Mouse (Mus musculus): ENCODE results near the gene Pgm3. TPM values are rescaled to one million over a fixed set of nuclear protein-coding genes. Genes with fewer than 3 reads are reported as not detected.

The Pgm3 gene
- total RNA-seq, 4 experiments from 2014 or later = 16.4 to 19.5 (median 18.6) TPM

- no peak for DNase-seq (ENCODE audit: low spot score in 2 of 2)
These were observed 2.2 kb downstream of the Pgm3 start for GRCm38 (mm10) chr9:86569314-86569910.

GRCm38 (mm10) chr9:86560543-86560942, 11.1 kb downstream of the Pgm3 start:
- DNase-seq (ENCODE audit: low spot score in 2 of 2) = no peak

- DNase-seq (ENCODE audit: low spot score in 2 of 2) = no peak
These were observed 17.0 kb downstream of the Pgm3 start for GRCm38 (mm10) chr9:86554641-86555040.

GRCm38 (mm10) chr9:86553886-86554285, 17.8 kb downstream of the Pgm3 start:
- no peak for DNase-seq (ENCODE audit: low spot score in 2 of 2)

GRCm38 (mm10) chr9:86550717-86551116, 20.9 kb downstream of the Pgm3 start:
- DNase-seq (ENCODE audit: low spot score in 2 of 2) = no peak

GRCm38 (mm10) chr9:86549637-86550162, 21.9 kb downstream of the Pgm3 start:
- DNase-seq (ENCODE audit: low spot score in 2 of 2) = no peak

- no peak for DNase-seq (ENCODE audit: low spot score in 2 of 2)
These were observed 27.1 kb downstream of the Pgm3 start for GRCm38 (mm10) chr9:86544559-86544958.

- no peak for DNase-seq (ENCODE audit: low spot score in 2 of 2)
These were observed 28.2 kb downstream of the Pgm3 start for GRCm38 (mm10) chr9:86543451-86543850.

GRCm38 (mm10) chr9:86534071-86534470, 37.6 kb downstream of the Pgm3 start:
- DNase-seq (ENCODE audit: low spot score in 2 of 2) = no peak

- no peak for DNase-seq (ENCODE audit: low spot score in 2 of 2)
These were observed 46.0 kb downstream of the Pgm3 start for GRCm38 (mm10) chr9:86525600-86525999.

- no peak for DNase-seq (ENCODE audit: low spot score in 2 of 2)
These were observed 49.3 kb downstream of the Pgm3 start for GRCm38 (mm10) chr9:86522335-86522734.

- DNase-seq (ENCODE audit: low spot score in 2 of 2) = no peak
These were observed 56.8 kb downstream of the Pgm3 start for GRCm38 (mm10) chr9:86514798-86515197.

- DNase-seq (ENCODE audit: low spot score in 2 of 2) = no peak
These were observed 57.3 kb downstream of the Pgm3 start for GRCm38 (mm10) chr9:86514390-86514789.

- no peak for DNase-seq (ENCODE audit: low spot score in 2 of 2)
These were observed 57.9 kb downstream of the Pgm3 start for GRCm38 (mm10) chr9:86513733-86514132.

GRCm38 (mm10) chr9:86507437-86507836, 64.2 kb downstream of the Pgm3 start:
- no peak for DNase-seq (ENCODE audit: low spot score in 2 of 2)

Other genes with a start within 250 kb of the Pgm3 start
- gene Ube2cbp, start 106.9 kb downstream of the Pgm3 start, total RNA-seq (2022) = 1 to 10 TPM; 4.2 to 5.3 (median 4.9) TPM
- gene Dop1a, start 104.7 kb downstream of the Pgm3 start, total RNA-seq (2022) = 10 to 100 TPM; 54.9 to 68.2 (median 63.7) TPM
- 10 to 100 TPM; 29.2 to 34.4 (median 30.7) TPM for gene Rwdd2a, start 149 bp upstream of the Pgm3 start, total RNA-seq (2022)
- 10 to 100 TPM; 65.8 to 71.6 (median 68.2) TPM for gene Me1, start 124.1 kb upstream of the Pgm3 start, total RNA-seq (2022)
- 1 to 10 TPM; 4.6 to 6.4 (median 5.7) TPM for gene Prss35, start 171.8 kb upstream of the Pgm3 start, total RNA-seq (2022)